Mouse (Mus musculus): ENCODE measurements around the gene Trp63.
"Not testable (repeated sequence)": the region's sequence is repeated elsewhere in the genome, so short reads cannot be mapped to it uniquely, and the experiment has no call there.

The Trp63 gene

DNA sequence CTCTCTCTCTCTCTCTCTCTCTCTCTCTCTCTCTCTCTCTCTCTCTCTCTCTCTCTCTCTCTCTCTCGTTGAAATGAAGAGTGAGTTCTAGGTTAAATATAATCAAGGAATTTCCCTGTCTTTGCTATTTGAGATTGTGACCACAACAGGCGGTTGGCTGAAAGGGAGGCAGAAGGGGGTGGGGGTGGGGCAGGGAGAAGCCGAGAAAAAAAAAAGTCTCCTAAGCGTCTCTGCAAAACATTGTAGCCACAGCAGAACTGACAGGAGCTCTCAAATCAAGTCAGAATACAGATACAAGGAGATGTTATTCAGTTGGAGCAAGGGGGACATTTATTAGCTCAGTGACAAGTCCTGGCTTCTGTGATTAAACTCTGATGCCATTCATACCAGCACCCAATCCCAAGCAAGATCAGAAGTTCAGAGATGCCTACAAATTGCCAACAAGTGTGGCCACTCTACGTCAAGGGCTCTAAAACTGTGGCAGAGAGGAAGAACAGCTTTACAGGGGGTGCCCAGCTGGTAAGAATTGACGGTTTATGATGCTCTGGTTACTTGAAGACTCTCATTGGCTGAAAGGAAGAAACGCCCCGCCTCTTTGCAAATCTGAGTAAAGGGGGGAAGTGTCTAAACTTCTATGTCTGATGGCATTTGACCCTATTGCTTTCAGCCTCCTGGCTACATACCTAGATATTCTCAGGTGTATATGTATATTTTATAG is at the start of gene Trp63:
Trp63 (plus strand) TSS at position 233 of the 718 bp plus-strand sequence.
- DNase-seq (ENCODE audit: low read depth, low spot score), result no peak

DNA sequence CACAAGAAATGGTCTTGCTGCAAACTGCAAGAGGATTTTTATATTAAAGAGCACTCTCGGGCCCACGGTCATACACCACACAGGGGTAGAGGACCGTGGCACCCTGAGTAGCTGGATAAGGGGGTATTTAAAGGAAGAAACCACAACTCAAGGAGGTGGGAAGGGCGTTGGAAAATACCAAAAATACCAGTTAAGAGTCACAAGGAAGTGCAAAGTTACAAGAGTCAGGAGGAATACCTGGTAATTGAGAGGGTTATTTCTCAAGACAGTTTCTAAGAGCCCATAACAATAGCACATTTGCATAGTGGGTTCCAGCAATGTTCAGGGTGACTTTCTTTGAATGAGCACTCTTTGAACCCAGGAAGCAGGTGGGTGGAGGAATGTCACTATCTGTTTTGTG is 38.8 kb upstream of the Trp63 start:
- not testable (repeated sequence) for DNase-seq (ENCODE audit: low read depth, low spot score)

DNA sequence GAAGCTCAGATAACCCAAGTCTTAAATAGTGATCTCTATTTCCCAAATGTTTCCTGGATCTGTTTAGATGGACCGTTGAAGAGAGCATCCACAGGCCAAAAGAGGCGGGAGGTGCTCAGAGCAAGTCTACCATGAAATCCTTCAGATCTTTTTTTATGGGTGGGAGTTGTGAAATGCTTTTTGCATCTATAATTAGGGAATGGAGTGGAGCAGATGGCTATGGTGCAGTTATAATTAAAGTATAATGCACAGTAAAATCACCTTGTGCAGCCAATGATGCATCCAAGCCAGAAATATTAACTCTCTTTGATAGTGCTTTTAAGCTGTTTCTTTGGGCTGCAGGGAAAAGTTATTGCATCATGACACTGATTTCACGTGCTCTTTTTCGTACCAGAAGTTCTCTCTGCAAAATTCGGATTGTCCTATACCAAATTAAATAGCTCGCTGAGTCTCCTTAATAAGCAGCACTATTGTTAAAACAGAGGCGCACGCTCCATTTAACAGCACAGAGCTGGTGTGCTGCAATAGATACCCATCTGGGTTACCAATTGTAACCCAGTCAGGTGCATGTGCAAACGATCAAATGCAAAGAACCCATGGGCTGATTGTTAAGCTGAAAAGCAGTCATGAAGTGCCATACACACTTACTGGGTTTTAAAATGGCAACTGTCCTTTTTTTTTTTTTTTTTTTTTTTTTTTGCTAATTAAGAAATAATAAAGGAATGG is 22.9 kb upstream of the Trp63 start:
- no peak for DNase-seq (ENCODE audit: low read depth, low spot score)

DNA sequence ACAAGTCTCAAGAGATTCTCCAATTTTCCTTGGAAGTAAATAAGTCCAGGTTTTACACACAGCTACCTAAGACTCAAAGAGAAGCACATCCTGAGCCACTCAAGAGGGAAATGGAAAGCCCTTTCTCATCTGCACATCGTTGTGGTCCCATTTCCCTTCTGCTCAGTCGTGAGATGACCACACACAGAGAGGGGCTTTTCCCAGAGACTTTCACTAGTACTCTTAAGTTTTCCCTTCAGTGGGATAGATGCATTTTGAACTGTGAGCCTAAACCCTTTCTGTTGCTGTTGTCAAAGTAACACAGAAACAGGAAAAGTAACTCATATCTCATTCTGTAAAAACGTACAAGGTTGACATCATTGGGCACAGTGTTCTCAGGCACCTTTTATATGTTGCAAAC is 20.4 kb upstream of the Trp63 start:
- no peak for DNase-seq (ENCODE audit: low read depth, low spot score)

DNA sequence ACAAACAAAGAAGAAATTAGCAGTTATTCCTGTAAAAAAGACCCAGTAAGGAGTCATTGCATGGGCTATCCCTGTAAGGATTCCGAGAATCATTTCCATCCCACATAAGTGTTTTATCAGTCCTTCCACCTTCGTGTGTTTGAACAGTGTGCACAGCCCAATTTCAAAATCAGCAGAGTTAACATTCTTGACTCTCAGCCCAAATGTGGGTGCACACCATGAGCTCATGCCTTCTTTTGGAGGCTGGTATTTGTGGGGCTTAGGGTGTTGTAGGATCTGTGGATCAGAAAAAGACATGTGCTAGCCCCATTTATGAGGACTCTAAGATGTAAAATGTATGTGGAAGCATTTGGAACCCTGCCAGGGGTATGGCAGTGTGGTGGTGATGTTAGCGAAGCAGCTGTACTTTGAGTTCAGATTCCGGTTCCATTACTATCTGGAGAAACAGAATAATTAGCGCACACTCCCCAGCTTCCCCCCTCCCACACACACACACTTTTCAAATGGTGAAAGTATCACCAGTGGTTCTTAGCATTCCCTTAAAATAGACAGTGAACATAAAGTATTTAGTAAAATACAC is 9.6 kb upstream of the Trp63 start:
- no peak for DNase-seq (ENCODE audit: low read depth, low spot score)

DNA sequence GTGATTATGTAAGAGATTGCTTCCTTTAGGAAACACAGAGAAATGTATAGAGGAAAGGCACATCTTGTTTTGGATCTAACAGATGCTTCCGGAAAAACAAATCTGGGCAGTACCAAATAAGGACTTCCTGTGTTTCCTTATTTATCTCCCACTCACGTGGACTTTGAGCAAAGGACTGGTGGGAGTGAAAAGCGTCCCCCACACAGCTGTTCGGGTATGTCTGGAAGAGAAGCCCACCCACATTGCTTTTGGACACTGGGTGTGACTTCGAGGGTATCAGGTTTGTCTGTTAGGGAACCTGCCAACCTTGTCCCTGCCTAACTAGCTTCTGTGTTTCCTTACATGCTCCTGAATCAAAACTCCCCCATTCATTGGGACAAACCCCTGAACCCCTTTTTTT is 3.2 kb upstream of the Trp63 start:
- DNase-seq (ENCODE audit: low read depth, low spot score), result no peak

DNA sequence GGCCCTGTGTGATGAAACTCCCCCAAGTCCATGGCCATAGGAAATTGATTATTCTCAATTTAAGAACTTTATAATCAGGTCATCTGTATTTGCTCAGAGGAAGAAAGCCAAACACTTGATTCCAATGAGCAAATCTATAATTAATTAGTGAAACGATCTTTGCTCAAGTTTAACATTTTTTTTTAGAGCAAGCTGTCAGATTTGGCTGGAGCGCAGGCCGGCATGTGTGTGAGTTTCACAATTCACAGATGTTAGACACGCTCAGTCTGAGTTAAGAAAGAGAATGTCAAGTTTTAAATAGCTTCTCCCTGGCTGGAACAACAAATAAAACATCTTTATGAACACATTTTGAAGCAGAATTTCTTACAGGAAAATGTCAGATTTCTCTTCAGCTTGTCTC is 1.0 kb upstream of the Trp63 start:
- DNase-seq (ENCODE audit: low read depth, low spot score), result no peak

DNA sequence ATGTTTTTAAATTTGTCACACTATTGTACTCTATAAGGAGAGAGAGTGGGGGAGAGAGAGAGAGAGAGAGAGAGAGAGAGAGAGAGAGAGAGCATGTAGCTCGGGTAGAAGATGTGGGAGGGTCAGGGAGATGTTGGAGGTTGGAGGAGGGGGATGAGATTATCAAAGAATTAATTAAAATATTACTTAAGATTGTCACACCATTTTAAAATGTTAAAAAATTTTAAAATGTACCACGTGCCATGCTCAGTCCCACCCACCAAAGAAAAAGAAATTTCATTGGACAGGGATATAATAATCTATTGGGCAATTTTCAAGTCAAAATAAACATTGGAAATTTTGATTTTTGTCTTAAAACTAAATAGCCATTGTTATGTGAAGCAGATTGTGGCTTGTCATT is 1.0 kb downstream of the Trp63 start:
- DNase-seq (ENCODE audit: low read depth, low spot score), result no peak

DNA sequence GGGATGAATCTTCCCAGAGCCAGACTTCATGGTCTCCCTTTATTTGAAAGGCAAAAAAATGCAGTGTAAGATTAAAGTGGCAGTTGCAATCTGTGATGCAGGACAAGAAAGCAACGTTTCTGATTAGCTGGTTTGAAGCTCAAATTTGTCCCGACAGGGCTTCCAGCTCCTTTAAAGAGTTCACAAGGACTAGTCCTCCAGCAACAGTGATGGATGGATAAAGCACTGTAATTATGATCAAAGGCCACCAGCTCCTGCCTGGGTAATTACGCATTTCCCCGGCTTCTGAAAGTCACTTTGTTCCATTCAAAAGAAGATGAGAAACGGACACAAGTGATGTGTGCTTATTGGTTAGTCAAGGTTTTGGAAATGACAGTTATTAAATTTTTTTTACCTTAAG is 7.0 kb downstream of the Trp63 start:
- no peak for DNase-seq (ENCODE audit: low read depth, low spot score)

DNA sequence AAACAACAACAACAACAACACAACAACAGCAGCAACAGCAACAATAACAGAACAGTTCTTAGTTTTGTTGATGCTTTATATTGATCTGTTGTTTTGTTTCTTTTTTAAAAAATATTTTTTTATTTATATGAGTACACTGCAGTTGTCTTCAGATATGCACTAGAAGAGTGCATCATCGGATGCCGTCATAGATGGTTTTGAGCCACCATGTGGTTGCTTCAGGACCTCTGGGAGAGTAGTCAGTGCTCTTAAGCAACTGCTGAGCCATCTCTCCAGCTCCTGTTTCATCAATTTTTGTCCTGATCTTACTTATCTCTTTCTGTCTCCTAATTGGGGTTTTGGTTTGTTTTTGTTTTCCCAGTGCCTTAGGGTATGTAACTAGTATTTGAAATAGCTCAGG is 17.7 kb downstream of the Trp63 start:
- DNase-seq (ENCODE audit: low read depth, low spot score), result no peak

DNA sequence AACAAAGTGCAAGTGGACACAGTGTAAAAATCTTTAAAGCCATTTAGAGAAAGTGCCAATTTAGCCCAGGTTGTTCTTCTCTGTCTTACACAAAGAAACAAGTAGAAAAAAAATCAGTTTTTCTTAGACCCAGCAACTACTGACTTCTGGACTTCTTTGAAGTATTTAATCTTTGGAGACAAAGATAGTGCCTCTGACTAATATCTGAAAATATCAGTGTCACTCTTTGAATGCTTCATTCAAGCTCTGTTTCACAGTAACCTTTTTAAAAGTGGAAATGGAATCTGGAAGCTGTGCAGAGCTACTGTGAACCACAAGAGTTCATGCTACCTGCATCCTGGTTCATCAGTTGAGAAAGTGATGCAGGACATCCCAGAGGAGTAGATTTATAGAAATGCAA is 22.7 kb downstream of the Trp63 start:
- DNase-seq (ENCODE audit: low read depth, low spot score), result no peak

DNA sequence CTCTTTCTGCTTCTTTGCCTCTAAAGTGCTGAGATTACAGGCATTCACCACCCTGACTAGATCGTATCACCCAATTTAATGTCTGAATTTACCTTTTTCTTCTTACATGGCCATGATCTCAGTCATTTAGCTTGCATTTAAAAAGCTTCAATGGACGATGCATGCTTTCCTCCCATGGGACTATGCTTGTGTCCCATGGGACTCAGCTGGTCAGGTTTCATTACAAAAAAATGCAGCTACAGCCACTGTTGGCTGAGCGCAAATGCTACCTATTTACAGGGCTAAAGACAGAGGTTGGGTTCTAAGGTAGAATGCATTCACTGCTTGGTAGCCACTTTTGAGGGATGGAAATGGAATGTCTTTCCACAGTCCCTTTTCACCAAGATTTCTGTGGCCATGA is 32.2 kb downstream of the Trp63 start:
- DNase-seq (ENCODE audit: low read depth, low spot score), result no peak

DNA sequence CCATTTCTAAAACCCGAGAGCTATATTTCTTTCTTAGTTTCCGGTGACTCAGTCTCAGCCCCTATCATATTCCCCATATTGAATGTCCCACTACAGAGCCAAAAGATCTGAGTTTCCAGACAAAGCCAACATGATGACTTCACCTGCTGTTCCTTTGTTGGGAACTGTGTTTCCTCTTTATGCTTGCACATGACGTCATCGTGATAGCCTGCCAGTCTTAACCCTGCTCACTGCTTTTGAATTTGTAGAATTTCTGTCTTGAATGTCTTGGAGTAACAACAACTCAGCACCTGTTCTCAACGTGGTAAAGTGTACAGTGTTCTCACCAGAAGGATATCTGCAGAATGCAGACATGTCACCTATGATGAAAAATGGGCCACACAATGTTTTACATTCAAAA is 39.6 kb downstream of the Trp63 start:
- no peak for DNase-seq (ENCODE audit: low read depth, low spot score)

DNA sequence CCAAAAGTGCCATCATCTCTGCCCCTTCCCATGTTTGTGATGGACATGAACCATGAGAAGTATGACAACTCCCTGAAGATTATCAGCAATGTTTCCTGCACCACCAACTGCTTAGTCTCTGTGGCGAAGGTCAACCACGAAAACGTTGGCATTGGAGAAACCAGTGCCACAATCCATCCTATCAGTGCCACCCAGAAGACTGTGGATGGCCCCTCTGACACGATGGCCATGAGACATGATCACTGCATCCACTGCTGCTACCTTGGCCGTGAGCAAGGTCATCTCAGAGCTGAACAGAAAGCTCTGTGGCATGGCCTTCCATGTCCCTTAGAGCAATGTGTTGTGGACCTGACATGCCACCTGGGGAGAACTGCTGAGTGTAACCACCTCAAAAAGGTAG is 43.4 kb downstream of the Trp63 start:
- no peak for DNase-seq (ENCODE audit: low read depth, low spot score)

DNA sequence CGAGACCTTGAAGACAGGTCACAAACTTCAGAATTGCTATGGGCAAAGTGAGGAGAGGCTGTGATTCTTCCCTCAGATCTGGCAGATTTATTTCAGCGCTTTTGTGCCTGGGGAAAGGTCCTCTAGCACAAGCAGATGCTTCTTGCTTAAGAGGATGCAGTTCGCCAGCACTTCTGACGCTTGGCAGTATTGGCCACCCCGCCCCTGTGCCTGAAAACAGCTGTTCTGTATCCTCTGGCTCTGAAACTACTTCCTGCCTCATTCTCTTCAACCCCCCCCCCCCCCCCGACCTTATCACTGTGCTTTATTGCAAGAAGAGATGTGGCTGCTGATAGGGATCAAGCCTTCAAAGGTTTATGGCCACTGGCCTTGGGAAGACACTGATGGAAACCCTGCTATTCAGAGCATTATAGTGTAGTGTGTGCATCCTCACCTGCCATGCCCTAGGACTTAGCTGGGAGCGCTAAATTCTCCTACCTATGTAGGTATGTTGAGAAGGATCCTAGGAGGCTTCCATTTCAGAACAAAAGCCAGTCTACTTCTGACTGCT is 44.5 kb downstream of the Trp63 start:
- no peak for DNase-seq (ENCODE audit: low read depth, low spot score)

DNA sequence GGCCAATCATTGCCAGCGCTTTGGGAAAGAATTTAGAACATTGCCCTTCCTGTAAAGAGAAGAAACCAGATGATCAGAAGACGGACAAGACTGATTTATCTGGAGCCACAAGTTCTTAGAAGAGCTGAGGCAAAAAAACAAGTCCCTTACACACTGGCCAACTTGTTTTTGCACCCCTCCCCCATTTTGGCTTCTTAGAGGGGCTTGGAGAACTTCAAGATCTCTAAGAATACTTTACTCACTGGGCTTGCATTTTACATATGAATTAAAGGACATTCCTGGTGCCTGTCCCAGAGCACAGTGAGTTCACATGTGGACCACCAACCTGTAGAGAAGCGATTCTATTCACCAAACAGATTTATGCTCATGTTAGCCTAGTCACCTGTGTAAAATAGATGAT is 53.3 kb downstream of the Trp63 start:
- DNase-seq (ENCODE audit: low read depth, low spot score), result no peak

DNA sequence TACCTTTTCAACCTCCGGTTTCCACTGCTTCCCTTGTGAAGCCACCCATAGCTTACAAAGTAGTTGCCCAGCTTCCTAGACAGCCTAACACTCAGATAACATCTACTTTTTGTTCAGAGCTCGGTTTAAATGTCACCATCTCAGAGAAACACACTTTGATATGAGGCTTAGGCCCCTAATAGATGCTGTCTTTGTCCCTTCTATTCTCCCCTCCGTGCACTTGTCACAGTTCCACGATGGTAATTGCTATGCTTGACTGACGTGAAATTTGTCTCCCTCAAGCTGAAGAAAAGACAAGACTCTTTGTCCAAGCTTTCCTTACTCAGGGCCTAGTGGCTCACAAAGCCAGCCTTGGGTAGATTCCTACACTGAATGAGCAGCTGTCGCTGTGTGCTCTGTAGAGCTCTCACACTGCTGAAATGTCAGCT is 54.1 kb downstream of the Trp63 start:
- no peak for DNase-seq (ENCODE audit: low read depth, low spot score)

DNA sequence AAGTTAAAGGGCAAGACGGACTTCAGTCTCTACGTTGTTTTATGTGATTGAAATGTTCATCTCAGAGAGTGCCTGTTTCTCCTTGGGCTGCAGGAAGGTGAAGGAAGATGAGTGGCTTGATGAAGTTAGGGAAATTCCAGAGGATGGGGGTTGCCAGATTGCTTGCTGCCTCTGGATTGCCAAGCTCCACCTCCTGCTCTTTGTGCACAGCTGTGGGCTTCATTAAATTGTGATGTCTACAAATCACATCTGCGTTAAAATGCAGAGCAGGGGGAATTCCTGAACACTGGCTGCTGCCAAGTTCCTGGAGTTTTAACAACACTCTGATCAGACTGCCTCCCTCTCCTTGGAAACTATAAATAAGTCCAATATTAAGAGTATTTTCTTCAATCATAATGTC is 63.2 kb downstream of the Trp63 start:
- no peak for DNase-seq (ENCODE audit: low read depth, low spot score)

DNA sequence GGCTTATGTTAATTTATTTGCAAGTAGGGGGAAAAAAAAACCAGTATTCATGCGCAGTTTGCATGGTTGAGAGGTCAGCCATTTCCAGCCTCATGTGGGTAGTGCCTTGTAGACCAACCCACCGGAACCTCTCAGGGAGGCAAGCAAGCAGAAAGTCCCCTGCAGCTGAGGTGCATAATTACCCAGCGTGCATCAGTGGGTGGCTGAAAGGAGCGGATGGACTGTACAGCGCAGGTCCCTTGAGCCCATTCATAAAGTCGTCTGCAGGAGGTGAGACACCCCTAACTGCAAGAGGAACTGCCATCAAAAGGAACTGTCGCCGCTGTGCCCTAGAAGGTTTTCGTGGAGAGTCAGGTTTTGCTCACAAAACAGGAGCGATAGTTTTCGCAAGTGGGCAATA is 68.3 kb downstream of the Trp63 start:
- no peak for DNase-seq (ENCODE audit: low read depth, low spot score)

DNA sequence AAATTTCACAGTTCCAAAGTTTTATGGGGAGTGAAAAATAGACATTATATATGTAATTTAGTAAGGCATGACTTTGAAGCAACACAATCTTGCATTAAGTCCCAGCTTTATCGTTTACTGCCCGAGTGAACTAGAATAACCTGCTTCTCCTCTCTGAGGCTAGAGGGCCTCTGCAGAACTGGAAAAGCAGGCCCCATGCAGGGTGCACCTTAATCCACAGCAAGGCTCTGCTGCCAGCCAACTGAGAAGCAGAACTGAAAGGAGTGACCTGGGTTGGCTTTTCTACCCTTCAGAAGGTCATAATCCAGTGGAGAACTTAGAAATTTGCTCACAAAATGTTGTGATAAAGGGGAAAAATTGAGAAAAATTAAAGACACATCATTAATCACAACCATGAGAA is 74.5 kb downstream of the Trp63 start:
- DNase-seq (ENCODE audit: low read depth, low spot score), result no peak

DNA sequence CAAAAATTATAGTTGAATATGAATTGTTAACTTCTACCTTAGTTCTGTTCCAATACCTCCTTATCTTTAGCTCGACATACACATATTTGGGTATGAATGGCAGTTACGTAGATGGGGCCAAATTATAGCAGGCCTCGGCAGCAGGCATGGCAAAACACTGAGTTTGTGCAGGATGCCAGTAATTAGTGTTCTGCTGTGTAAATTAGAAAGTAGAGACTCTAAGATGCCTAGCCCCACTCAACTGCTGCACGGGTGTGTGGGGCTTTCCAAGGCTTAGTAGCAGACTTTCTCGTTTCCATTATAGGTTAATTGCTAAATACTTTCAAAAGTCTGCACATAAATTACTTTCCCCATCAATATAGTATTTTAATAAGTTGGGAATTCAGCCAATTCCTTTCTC is 82.0 kb downstream of the Trp63 start:
- DNase-seq (ENCODE audit: low read depth, low spot score), result no peak

DNA sequence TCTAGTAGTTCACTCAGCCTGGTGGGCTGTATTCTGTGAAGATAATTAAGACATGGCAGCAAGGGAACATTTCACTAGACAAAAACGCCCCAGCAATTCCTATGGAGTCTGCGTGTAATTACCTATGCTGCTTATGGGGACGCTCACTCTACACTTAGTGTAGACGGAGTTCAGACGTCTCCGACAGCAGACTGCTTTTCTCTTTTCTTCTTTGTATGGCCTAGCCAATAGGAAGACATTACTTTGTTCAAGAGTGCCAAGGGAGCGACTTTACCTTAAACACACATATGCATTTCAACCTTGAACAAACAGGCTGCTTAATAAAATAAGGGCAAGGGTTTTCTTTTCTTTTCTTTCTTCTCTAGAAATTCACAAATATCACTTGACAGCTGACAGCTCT is 91.0 kb downstream of the Trp63 start:
- DNase-seq (ENCODE audit: low read depth, low spot score), result no peak

DNA sequence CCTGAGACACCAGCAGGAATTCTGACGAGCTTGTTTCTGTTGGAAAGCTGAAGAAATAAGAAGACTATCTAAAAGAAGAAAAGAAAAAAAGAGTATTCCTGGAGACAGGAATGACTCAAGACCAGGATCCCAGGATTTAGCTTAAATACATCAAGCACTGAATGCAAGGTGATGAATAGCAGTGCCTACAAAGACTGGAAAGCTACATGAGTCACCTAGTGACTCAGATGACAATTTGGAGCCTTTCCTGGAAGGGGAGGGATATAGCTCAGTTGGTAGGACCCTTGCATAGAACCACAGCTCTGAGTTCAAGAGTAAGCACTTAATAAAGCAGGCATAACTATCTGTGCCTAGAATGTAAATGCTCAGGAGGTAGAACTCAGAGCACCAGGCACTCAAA is 93.9 kb downstream of the Trp63 start:
- no peak for DNase-seq (ENCODE audit: low read depth, low spot score)

Measured in CD4-positive, CD25-positive, alpha-beta regulatory T cell, adult 2 months (primary cell).